Mouse (Mus musculus) left cerebral cortex, adult 2 months (tissue): ENCODE results near the gene Eaf1. TPM values are rescaled to one million over a fixed set of nuclear protein-coding genes. Genes with fewer than 3 reads are reported as not detected.

Experiments used
- DNase-seq, 2 experiments: peaks; one replicate each; pipeline ENCODE4 v3.0.0; 2021 to 2022; ENCODE audit warnings: low spot score in 2 of 2, mixed read lengths in 1 of 2; ENCODE audit errors: extremely low spot score in 1 of 2
- H3K27ac ChIP-seq: fragments of 200-600 bp; 2 replicates; pipeline ENCODE4 v1.8.1; 2022
- H3K4me3 ChIP-seq: fragments of 200-600 bp; 2 replicates; pipeline ENCODE4 v1.8.1; 2022
- CTCF ChIP-seq: fragments of 200-600 bp; IDR thresholded peaks from 2 replicates; pipeline ENCODE4 v1.8.1; 2022; ENCODE audit warnings: antibody characterized with exemption, mild to moderate bottlenecking, moderate library complexity
- intact Hi-C: fragments of 180-260 bp; cut with DNase I; formaldehyde crosslinking; loops from one replicate; pipeline ENCODE4 v1.15.1; 2025
- total RNA-seq, 2 experiments: library from RNA; stranded (reverse); gene quantifications; 2 replicates each; pipeline ENCODE4 v1.2.3; 2021

Eaf1 gene
- total RNA-seq, 2 experiments from 2014 or later = 12.7 to 15.1 TPM

DNA sequence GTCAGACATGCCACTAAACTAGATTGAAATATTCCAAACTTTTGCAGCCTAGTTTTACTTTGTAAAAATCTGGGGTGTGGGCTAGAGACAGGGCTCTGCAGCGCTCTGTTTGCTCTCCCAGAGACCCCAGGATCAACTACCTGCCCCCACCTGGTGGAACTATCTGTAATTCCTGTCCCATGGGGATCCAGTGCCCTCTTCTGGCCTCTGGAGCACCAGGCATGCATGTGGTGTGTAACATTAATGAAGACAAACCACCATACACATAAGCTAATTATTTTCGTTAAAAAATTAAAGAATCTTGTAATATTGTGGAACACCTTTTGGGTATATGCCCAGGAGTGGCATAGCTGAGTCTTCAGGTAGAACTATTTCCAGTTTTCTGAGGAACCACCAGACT is 20.9 kb upstream of the Eaf1 start:
- intact Hi-C loops = loop anchor here (2.0 to 5.0 kb wide), 3 partner anchors 36 to 200 kb away; partner anchors contain the start of gene Sh3bp5
- Histone ChIP-seq H3K4me3 (no peak overlapping the region), H3K27ac (no peak overlapping the region)
- DNase-seq = no peak
- TF ChIP-seq CTCF = no peak; the same call in 1 of the 2 replicates

DNA sequence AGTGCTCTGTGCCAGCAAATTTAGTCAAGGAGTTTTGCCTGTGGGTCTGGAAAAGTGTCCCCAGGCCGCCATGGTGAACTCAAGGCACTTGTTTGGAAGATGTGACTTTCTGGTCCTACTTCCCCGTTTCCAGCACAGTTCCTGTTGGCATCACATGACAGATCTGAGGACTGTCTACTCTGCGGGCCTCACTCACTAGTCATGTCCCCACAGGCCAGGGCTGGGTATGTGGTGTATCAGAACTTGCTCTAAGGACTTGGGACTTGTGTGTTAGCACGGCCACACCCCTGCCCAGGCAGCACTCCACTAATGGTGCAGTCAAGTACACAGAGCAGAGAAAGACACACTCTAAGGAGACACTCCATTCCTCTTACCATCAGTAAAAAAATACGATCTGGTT is 11.8 kb upstream of the Eaf1 start:
- no peak for TF ChIP-seq CTCF
- intact Hi-C loops = no loop called here
- H3K27ac ChIP-seq = no peak overlapping the region
- H3K4me3 ChIP-seq = no peak overlapping the region
- no peak for DNase-seq

DNA sequence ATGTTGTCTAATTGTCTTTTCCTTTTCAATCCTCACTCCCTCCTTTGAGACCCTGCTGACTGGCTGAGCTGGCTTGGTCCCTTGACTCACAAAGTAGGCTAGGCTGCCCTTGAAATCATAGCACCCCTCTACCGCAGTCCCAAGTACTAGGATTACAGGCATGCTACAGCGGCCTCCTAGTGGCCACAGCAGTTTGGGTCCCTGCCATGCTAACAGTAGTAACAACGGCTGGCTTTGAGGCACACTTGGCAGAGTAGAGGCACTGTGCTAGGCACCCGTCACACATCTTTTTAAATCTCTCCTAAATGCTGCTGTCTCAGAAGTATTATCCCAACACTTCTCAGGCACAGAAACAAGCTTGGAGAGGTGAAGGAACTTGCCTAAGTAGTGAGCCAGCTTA is 7.7 kb upstream of the Eaf1 start:
- Histone ChIP-seq H3K4me3 (no peak overlapping the region), H3K27ac (no peak overlapping the region)
- intact Hi-C loops = no loop called here
- TF ChIP-seq CTCF = peak; percentile 15; the same call in 1 of the 2 replicates
- no peak for DNase-seq

DNA sequence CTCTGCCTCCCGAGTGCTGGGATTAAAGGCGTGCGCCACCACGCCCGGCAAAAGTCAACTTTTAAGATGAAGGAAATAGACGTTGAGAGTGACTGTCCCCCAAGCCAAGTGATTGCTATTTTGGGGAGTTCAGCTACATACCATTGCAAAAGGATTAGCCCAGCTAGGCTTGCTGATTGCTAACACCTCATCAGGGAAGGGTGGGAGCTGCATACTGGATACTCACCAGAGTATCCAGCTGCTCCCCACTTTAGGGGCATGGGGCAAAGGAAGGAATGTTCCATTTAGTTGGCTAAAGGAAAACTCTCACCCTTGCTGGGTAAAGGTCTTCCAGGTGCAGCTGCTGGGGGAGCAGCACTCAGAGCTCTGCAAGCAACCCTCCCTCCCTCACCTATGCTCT is 6.1 kb upstream of the Eaf1 start:
- intact Hi-C loops = no loop called here
- DNase-seq = no peak
- Histone ChIP-seq H3K4me3 (no peak overlapping the region), H3K27ac (no peak overlapping the region)
- TF ChIP-seq CTCF = no peak

DNA sequence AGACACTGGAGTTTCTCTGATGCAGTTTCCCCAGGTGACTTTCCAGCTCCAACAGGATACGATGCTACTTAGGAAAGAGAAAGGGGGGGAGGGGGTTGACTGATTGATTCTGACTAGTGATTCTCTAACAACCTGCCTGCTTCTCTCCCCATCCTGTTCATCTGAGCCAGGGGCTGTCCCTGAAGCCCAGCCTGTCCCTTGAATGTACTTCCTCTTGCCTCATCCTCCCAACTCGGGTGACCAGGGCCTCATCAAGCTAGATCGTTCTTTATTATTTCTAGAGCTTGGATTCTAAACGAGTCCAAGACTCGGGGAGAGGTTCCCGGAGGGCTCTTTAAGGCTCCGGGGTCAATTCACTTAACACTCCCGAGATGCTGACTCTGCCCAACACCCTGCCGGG is 298 bp upstream of the Eaf1 start:
- no peak for TF ChIP-seq CTCF

DNA sequence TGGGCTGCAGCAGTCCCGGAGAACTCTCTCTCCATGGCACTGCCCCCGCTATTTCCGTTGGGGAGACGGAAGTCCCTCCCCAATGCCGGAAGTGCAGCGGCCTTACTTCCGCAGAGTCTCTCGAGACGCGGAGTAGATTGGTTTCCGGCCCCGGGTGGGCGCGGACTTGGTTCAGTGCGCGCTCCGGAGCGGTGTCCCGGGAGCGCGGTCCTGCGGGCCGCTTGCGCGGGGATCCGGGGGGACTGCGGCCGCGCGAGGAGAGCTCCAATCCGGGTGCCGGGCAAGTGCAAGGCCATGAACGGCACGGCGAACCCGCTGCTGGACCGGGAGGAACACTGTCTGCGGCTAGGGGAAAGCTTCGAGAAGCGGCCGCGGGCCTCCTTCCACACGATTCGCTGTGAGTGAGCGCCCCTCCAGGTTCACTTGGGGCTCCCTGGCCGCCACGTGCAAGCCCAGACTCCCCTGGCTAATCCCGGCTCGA is 816 bp downstream of the Eaf1 start, which contains the start of gene Mettl6:
Mettl6 (minus strand) TSS at position 66 of the 481 bp plus-strand sequence.
- Histone ChIP-seq H3K4me3 (peak within 1 kb of the TSS; percentile 97), H3K27ac (peak within 1 kb of the TSS; percentile 88)
- intact Hi-C loops = loop anchor here (10.0 kb wide), 1 partner anchor 590 kb away; the partner anchor contains the start of genes Dph3 and Oxnad1
- DNase-seq = peak; percentile 89 to 91
- TF ChIP-seq CTCF = no peak

More for the DNA sequence above, 298 bp upstream of the Eaf1 start:
- Histone ChIP-seq H3K4me3 (peak overlapping the region; percentile 97), H3K27ac (no peak overlapping the region)
- intact Hi-C loops = loop anchor here (10.0 kb wide), 1 partner anchor 591 kb away; the partner anchor contains the start of genes Dph3 and Oxnad1
- DNase-seq = no peak

DNA sequence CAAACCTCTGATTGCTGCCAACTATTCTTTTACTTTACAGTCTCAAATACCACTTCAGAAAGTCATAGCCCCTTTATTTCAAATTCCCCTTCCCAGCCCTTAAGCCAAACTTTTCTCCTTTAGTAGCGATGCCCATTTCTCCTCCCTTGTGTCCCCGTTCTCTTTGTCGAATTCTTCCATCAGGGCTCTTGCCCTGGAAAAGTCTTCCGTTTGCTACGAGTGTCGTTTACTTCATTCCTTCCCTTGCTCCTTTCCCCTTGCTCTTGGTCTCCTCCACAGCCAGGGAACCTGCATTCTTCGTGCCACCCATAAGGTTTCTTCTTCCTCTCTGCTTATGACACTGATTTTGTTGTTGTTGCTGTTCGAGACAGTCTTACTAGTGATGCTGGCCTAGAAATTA is 1.3 kb downstream of the Eaf1 start:
- Histone ChIP-seq H3K27ac (peak overlapping the region; percentile 88), H3K4me3 (peak overlapping the region; percentile 97)
- TF ChIP-seq CTCF = no peak
- intact Hi-C loops = loop anchor here (10.0 kb wide), 1 partner anchor 589 kb away; the partner anchor contains the start of genes Dph3 and Oxnad1
- DNase-seq = no peak

DNA sequence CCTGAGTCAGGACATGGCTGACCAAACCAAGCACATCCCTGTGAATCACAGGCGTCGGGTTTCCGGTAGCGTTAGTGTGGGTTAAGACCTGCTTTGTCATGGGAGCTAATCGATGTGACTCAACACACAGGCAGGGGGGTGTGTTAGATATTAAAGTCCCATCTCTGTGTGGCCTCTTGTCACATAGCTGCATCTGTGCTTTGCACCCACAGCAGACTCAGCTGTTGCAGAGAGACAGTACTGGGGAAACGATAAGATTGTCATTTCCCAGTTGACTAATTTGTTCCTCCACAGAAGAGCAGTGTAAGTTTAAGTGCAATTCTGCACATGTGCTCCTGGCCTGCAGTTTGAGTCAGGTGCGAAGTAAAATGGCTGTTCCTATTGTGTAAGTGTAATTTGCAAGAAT is 2.0 kb downstream of the Eaf1 start:
- no peak for TF ChIP-seq CTCF
- intact Hi-C loops = loop anchor here (10.0 kb wide), 1 partner anchor 589 kb away; the partner anchor contains the start of genes Dph3 and Oxnad1
- no peak overlapping the region for H3K27ac ChIP-seq

DNA sequence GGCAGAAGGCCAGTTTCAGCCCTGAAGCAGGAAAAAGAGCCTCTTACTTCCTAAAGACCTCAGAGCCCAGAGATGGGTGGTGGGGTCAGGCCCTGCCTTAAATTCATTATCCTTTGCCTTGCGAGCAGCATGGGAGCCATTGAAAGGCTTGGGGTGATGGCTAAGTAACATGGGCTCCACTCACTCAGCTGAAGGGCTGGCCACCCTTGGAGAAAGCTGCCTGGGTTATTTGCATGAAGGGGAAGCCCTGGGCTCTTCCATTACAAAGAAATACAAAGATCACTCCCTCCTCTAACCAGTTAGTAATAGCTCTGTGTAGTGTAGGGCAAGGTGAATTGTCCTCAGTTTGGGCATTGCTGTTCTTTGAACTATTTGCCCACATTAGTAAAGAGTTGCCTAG is 5.3 kb downstream of the Eaf1 start:
- H3K4me3 ChIP-seq = no peak overlapping the region
- no peak for TF ChIP-seq CTCF
- no peak overlapping the region for H3K27ac ChIP-seq
- intact Hi-C loops = loop anchor here (10.0 kb wide), 1 partner anchor 585 kb away; the partner anchor contains the start of genes Dph3 and Oxnad1
- DNase-seq = no peak

More for the DNA sequence above, 2.0 kb downstream of the Eaf1 start:
- peak overlapping the region; percentile 97 for H3K4me3 ChIP-seq
- DNase-seq = no peak

DNA sequence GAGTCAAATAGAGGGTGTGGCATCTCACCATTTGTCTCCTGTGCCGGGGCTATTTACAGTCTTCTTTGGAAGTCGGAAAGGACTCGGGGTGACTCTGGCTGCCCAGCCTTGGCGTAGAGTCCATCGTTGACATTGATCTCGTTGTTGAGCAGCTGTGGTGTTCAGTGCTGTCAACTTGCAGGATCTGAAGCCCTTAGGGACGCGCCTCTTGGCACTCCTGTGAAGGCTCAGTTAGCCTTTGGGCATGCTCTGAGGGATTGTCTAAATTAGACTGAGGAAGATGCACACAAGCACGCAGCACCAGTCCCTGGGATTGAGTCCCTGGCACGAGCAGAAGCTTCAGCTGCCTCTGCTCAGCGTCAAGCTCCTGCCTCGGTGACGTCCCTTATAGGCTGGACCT is 9.2 kb downstream of the Eaf1 start:
- no peak for DNase-seq

DNA sequence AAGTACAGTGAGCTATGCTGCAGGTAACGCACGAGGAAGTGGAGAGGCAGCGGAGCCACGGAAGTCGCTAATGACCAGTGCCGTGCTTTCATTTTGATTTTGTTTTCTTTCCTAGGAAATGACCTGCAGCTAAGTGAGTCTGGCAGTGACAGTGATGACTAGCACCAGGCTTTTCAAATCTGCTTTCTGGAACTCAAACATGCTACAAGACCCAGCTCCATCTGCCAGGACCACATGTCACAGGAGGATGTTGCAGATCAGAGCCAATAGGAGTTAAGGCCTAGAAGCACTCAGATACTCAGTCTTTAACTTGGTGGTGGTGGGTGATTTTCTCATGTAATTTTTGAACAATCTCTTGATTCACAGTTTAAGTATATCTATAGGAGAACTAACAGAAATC is 12.3 kb downstream of the Eaf1 start:
- no peak for DNase-seq
- H3K27ac ChIP-seq = no peak overlapping the region
- intact Hi-C loops = no loop called here
- TF ChIP-seq CTCF = no peak
- no peak overlapping the region for H3K4me3 ChIP-seq

More for the DNA sequence above, 9.2 kb downstream of the Eaf1 start:
- intact Hi-C loops = no loop called here
- no peak overlapping the region for H3K4me3 ChIP-seq
- no peak for TF ChIP-seq CTCF
- no peak overlapping the region for H3K27ac ChIP-seq

DNA sequence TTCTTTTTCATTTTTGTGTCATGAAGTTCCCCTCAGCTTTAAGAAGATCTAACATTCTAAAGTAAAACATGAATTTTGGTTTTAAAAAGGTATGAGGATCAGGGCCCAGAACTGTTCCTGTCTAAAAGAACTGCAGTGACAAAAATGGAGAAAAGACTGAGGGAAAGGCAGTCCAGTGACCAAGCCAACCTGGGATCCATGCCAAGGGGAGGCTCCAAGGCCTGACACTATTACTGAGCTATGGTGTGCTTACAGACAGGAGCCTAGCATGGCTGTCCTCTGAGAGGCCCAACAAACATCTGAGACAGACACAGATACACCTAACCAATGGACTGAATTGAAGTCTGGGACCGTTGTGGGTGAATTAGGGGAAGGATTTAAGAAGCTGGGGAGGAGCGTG is 15.7 kb downstream of the Eaf1 start:
- Histone ChIP-seq H3K27ac (no peak overlapping the region), H3K4me3 (no peak overlapping the region)
- TF ChIP-seq CTCF = no peak
- intact Hi-C loops = no loop called here
- DNase-seq = no peak

DNA sequence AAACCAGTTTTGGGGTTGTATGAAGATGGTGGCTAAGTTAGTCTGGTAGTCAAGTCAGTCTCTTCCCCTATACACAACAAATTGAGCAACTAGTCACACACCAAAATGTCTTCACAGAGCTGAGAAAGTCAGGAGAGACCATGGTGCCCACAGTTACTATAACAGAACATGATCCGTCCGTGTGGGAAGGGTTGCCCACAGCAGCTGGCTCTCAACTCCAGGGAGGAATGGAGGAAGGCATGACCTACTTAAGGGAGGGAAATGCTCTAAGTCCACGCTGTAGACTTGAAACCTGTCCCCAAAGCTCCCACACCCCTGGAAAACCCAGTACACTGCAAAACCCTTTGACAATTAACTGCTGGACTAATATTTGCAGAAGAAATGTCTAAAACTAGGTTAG is 16.1 kb downstream of the Eaf1 start:
- no peak overlapping the region for H3K27ac ChIP-seq
- intact Hi-C loops = no loop called here
- TF ChIP-seq CTCF = no peak
- no peak overlapping the region for H3K4me3 ChIP-seq
- no peak for DNase-seq
